Mouse (Mus musculus): Measurements from ENCODE around the gene Dctn2. TPM values are rescaled to one million over a fixed set of nuclear protein-coding genes. Genes with fewer than 3 reads are reported as not detected.

Gene Dctn2
- polyA plus RNA-seq (2014; fragmentation: Nextera tagmentation; extraction: Ambion mirVana), result 210 and 214 TPM in 2 replicates

DNA sequence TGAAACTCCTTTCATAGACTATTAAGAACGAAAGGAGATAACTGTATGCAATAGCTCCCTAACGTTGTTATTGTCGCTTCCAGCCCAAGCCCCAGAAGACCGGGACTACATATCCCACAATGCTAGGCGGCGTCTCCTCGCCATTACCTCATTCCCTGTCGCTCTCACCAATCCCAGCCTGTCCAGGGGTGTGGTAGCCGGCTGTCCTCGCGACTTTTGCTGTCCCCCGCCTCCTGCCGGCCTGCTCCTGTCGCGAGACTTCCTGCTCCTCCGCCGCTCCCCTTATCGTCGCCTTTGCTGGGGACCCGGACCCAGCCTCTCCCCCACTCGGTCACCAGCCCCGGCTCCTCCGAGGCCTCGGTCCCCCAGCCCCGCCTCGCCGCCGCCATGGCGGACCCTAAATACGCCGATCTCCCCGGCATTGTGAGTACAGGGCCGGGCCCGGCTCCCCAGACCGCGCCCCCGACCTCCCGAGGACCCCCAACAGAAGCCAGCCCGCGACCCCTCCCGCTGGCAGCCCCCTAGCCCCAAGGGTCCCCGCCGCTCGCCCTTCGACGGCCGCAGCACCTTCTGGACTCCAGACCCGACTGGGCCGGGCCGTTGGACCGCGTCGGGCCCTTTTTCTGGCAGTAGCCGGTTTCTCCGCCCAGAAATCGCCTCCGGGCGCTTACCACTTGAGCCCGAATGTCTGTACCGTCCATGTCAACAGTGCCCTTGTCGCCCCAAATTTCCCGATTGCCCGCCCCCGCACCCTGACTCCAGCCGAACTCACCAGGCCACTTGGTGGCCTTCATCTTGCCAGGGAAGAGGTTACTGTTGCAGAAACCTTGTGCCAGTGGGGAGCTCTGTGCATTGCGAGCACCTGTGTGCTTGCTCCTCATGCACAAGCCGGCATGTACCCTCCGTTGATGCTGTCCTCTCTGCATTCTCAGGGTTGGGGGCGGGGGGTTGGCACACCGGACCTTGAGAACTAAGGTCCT lies at the start of gene Dctn2:
Gene Dctn2, plus strand, starts transcription at position 257 of the 980 bp plus-strand sequence.
- ATAC-seq (ENCODE audit: low FRiP score) (peak; percentile 96), DNase-seq (ENCODE audit: low spot score) (peak; percentile 94)
- Histone ChIP-seq H3K27ac (ENCODE audit: low read depth, low read length) (peak within 1 kb of the TSS; percentile 87), H3K4me3 (ENCODE audit: low read depth, low read length) (peak within 1 kb of the TSS; percentile 79), H3K36me3 (ENCODE audit: control insufficient read depth, insufficient read depth, low read length) (no peaks in the 10 kb centered on the region), H3K4me2 (replicated peaks; ENCODE audit: low read depth, low read length) (peak within 1 kb of the TSS; percentile 91), H3K9ac (ENCODE audit: low read depth, low read length) (peak within 1 kb of the TSS; percentile 97), H3K9me3 (ENCODE audit: control insufficient read depth, low read length) (no peaks in the 10 kb centered on the region), H3K27me3 (ENCODE audit: control insufficient read depth, insufficient read depth, low read length) (no peaks in the 10 kb centered on the region), H3K4me1 (replicated peaks; ENCODE audit: control insufficient read depth, insufficient read depth, low read length) (0 out of 2 replicates have a peak, but pooled peaks cover 4% of the 10 kb centered on the region)
- WGBS, result 1% methylated on average over 50 of the region's 70 CpGs

DNA sequence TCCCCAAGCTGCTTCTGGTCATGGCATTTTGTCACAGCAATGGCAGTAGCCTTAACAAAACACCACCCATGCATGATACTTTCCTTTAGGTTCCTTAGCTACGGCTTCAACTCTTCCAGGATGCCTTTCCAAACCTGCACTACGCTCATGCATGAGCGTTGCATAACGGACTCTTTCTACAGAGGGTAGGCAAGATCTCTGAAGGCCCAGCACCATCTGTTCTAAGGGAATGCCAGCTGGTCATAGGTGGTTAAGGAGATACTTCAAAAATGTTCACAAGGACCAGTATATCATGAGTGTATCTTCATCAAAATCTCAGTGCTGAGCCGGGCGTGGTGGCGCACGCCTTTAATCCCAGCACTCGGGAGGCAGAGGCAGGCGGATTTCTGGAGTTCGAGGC lies 49.7 kb upstream of the Dctn2 start:
- ATAC-seq (ENCODE audit: low FRiP score), result no peak
- 96% methylated on average over 11 of the region's 11 CpGs for WGBS
- Histone ChIP-seq H3K36me3 (ENCODE audit: control insufficient read depth, insufficient read depth, low read length) (no peaks in the 10 kb centered on the region), H3K9ac (ENCODE audit: low read depth, low read length) (no peak overlapping the region), H3K4me1 (replicated peaks; ENCODE audit: control insufficient read depth, insufficient read depth, low read length) (no peaks in the 10 kb centered on the region), H3K27ac (ENCODE audit: low read depth, low read length) (no peak overlapping the region), H3K27me3 (ENCODE audit: control insufficient read depth, insufficient read depth, low read length) (no peaks in the 10 kb centered on the region), H3K4me3 (ENCODE audit: low read depth, low read length) (no peak overlapping the region), H3K9me3 (ENCODE audit: control insufficient read depth, low read length) (no peaks in the 10 kb centered on the region), H3K4me2 (replicated peaks; ENCODE audit: low read depth, low read length) (no peak overlapping the region)
- DNase-seq (ENCODE audit: low spot score), result no peak

DNA sequence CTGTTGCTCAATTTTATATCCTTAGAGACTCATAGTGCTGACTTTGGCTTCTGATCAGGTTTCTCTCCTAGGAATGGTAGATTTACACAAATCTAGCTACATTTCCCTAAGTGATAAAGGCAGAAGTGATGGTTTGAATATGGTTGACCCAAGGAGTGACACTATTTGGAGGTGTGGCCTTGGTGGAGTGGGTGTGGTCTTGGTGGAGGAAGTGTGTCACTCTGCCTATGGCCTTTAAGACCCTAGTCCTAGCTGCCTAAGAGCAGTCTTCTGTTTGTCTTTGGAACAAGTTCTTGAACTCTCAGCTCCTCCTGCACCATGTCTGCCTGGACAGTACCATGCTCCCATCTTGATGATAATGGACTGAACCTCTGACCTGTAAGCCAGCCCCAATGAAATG lies 49.0 kb upstream of the Dctn2 start:
- Histone ChIP-seq H3K36me3 (ENCODE audit: control insufficient read depth, insufficient read depth, low read length) (no peaks in the 10 kb centered on the region), H3K27ac (ENCODE audit: low read depth, low read length) (no peak overlapping the region), H3K27me3 (ENCODE audit: control insufficient read depth, insufficient read depth, low read length) (no peaks in the 10 kb centered on the region), H3K4me1 (replicated peaks; ENCODE audit: control insufficient read depth, insufficient read depth, low read length) (no peaks in the 10 kb centered on the region), H3K9me3 (ENCODE audit: control insufficient read depth, low read length) (no peaks in the 10 kb centered on the region), H3K9ac (ENCODE audit: low read depth, low read length) (no peak overlapping the region), H3K4me2 (replicated peaks; ENCODE audit: low read depth, low read length) (no peak overlapping the region), H3K4me3 (ENCODE audit: low read depth, low read length) (no peak overlapping the region)
- ATAC-seq (ENCODE audit: low FRiP score) (no peak), DNase-seq (ENCODE audit: low spot score) (no peak)

DNA sequence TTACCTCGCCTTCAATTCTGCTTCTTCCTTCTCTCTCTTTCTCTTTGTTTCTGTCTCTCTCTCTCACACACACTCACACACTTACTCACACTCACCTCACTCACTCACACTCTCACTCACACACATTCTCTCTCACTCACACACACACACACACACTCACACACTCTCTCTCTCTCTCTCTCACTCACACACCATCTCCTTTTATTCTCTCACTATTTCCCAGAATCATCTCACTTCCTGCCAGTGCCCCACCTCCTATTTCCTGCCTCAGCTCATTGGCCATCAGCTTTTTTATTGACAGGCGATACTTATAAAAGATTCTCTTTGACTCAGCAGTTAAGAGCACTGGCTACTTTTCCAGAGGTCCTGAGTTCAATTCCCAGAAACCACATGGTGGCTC lies 47.8 kb upstream of the Dctn2 start:
- no peaks in the 10 kb centered on the region for H3K9me3 ChIP-seq (ENCODE audit: control insufficient read depth, low read length)
- ATAC-seq (ENCODE audit: low FRiP score) (no peak), DNase-seq (ENCODE audit: low spot score) (no peak)
- H3K4me1 ChIP-seq (replicated peaks; ENCODE audit: control insufficient read depth, insufficient read depth, low read length), result no peaks in the 10 kb centered on the region
- 89% methylated on average over 2 of the region's 2 CpGs for WGBS
- no peak overlapping the region for H3K27ac ChIP-seq (ENCODE audit: low read depth, low read length)
- no peaks in the 10 kb centered on the region for H3K27me3 ChIP-seq (ENCODE audit: control insufficient read depth, insufficient read depth, low read length)
- H3K9ac ChIP-seq (ENCODE audit: low read depth, low read length), result no peak overlapping the region
- no peaks in the 10 kb centered on the region for H3K36me3 ChIP-seq (ENCODE audit: control insufficient read depth, insufficient read depth, low read length)
- H3K4me2 ChIP-seq (replicated peaks; ENCODE audit: low read depth, low read length), result no peak overlapping the region
- H3K4me3 ChIP-seq (ENCODE audit: low read depth, low read length), result no peak overlapping the region

DNA sequence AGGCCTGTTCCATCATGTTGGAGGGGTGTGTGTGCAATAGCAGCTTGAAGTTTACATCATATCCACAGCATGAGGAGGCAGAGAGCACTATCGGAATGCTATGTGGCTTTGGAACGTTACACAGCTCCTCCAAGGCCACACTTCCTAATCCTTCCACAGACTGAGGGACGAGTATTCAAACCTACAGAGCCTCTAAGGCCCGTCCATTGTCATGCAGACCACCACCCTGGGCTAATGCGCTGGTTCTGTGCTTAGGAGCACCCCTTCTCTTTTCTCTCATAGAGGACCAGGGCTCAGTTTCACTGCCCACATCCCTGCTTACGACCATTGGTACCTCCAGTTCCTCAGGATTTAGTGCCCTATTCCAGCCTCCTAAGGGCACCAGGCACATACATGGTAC lies 41.0 kb upstream of the Dctn2 start:
- 25% methylated on average over 6 of the region's 6 CpGs for WGBS
- Histone ChIP-seq H3K4me1 (replicated peaks; ENCODE audit: control insufficient read depth, insufficient read depth, low read length) (no peaks in the 10 kb centered on the region), H3K4me2 (replicated peaks; ENCODE audit: low read depth, low read length) (no peak overlapping the region), H3K36me3 (ENCODE audit: control insufficient read depth, insufficient read depth, low read length) (no peaks in the 10 kb centered on the region), H3K4me3 (ENCODE audit: low read depth, low read length) (no peak overlapping the region), H3K27me3 (ENCODE audit: control insufficient read depth, insufficient read depth, low read length) (no peaks in the 10 kb centered on the region), H3K9me3 (ENCODE audit: control insufficient read depth, low read length) (no peaks in the 10 kb centered on the region), H3K27ac (ENCODE audit: low read depth, low read length) (no peak overlapping the region), H3K9ac (ENCODE audit: low read depth, low read length) (no peak overlapping the region)
- ATAC-seq (ENCODE audit: low FRiP score) (no peak), DNase-seq (ENCODE audit: low spot score) (no peak)

DNA sequence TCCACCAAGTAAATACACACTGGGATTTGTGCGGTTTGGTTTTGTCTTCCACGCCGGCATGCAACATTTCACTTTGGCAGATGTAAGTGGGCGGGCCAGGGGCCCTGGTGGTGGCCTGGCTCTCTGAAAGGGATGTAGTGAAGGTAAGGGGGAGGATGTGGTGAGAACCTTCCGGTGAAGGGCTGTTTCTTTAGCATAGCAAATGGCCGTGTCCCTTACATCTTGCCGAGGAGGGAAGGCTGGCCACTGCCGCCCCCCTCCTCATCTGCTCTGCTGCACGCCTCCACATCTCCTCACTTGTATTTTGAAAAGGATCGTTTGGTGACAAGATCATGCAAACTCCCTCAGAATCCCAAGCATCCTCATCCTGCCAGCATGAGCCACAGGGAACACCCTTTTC lies 40.4 kb upstream of the Dctn2 start:
- no peaks in the 10 kb centered on the region for H3K4me1 ChIP-seq (replicated peaks; ENCODE audit: control insufficient read depth, insufficient read depth, low read length)
- ATAC-seq (ENCODE audit: low FRiP score) (no peak), DNase-seq (ENCODE audit: low spot score) (no peak)
- H3K27me3 ChIP-seq (ENCODE audit: control insufficient read depth, insufficient read depth, low read length), result peaks cover under 1% of the 10 kb centered on the region; the same call in 1 of the 2 replicates
- H3K9ac ChIP-seq (ENCODE audit: low read depth, low read length), result no peak overlapping the region
- H3K4me3 ChIP-seq (ENCODE audit: low read depth, low read length), result no peak overlapping the region
- H3K36me3 ChIP-seq (ENCODE audit: control insufficient read depth, insufficient read depth, low read length), result no peaks in the 10 kb centered on the region
- H3K9me3 ChIP-seq (ENCODE audit: control insufficient read depth, low read length), result no peaks in the 10 kb centered on the region
- WGBS, result 21% methylated on average over 10 of the region's 10 CpGs
- H3K4me2 ChIP-seq (replicated peaks; ENCODE audit: low read depth, low read length), result no peak overlapping the region
- no peak overlapping the region for H3K27ac ChIP-seq (ENCODE audit: low read depth, low read length)

DNA sequence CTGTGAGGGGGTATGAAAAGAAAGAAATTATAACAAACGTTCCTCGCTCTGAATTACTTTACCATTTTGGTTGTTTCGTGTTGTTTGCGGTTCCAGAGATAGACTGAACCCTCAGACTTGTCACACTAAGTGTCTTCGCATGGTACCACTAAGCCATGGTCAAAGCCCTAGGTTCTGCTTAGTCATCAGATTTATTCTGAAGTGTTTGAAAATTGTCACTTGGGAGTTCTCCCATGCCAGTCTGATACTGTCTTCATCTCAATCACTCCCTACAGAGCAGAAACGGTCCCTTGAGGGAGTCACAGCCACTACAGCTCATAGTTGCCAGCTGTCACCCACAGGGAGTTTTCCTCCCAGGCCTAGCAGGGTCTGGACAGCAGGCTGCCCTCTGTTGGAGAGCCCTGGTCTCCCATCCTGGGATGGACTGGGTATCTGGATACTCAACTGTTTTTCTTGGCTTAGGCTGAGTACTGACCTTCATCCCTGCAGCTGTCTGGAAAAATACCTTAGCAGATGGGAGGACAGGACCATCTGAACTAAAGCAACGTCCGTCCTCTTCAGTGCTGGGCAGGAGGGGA lies 39.8 kb upstream of the Dctn2 start:
- Histone ChIP-seq H3K27ac (ENCODE audit: low read depth, low read length) (no peak overlapping the region), H3K4me3 (ENCODE audit: low read depth, low read length) (no peak overlapping the region), H3K4me2 (replicated peaks; ENCODE audit: low read depth, low read length) (no peak overlapping the region), H3K4me1 (replicated peaks; ENCODE audit: control insufficient read depth, insufficient read depth, low read length) (no peaks in the 10 kb centered on the region), H3K27me3 (ENCODE audit: control insufficient read depth, insufficient read depth, low read length) (peaks cover 2% of the 10 kb centered on the region; the same call in 1 of the 2 replicates), H3K9me3 (ENCODE audit: control insufficient read depth, low read length) (no peaks in the 10 kb centered on the region), H3K36me3 (ENCODE audit: control insufficient read depth, insufficient read depth, low read length) (no peaks in the 10 kb centered on the region), H3K9ac (ENCODE audit: low read depth, low read length) (no peak overlapping the region)
- peak; percentile 41 for DNase-seq (ENCODE audit: low spot score)
- WGBS, result 74% methylated on average over 8 of the region's 8 CpGs
- ATAC-seq (ENCODE audit: low FRiP score), result no peak

DNA sequence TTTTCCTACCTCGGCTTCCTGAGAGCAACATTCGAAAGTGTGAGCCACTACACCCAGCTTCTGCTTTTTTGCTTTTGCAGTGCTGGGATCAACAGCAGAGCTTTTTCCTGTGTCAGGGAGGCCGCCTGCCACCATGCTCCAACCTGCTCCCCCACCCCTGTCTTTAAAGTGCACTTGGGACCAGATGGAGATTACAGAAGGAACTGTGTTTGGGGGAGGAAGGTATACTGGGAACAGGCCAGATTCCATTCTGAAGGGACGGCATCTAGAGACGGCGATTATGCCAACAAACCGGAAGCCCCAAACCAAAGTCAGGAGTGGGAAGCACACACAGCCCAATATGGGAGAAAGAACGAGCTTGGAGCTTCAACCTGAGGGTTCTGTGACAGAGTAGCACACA lies 39.0 kb upstream of the Dctn2 start:
- ATAC-seq (ENCODE audit: low FRiP score), result no peak

More for the DNA sequence above, 39.0 kb upstream of the Dctn2 start:
- Histone ChIP-seq H3K9me3 (ENCODE audit: control insufficient read depth, low read length) (no peaks in the 10 kb centered on the region), H3K4me3 (ENCODE audit: low read depth, low read length) (no peak overlapping the region), H3K9ac (ENCODE audit: low read depth, low read length) (no peak overlapping the region), H3K27me3 (ENCODE audit: control insufficient read depth, insufficient read depth, low read length) (peaks cover 2% of the 10 kb centered on the region; the same call in 1 of the 2 replicates), H3K4me2 (replicated peaks; ENCODE audit: low read depth, low read length) (no peak overlapping the region), H3K36me3 (ENCODE audit: control insufficient read depth, insufficient read depth, low read length) (no peaks in the 10 kb centered on the region), H3K4me1 (replicated peaks; ENCODE audit: control insufficient read depth, insufficient read depth, low read length) (no peaks in the 10 kb centered on the region), H3K27ac (ENCODE audit: low read depth, low read length) (no peak overlapping the region)
- DNase-seq (ENCODE audit: low spot score), result no peak
- WGBS, result 88% methylated on average over 8 of the region's 8 CpGs
